Mouse (Mus musculus) lung, postnatal 25 days (tissue): ENCODE measurements around the gene Dnah8.

ENCODE experiments used
- DNase-seq: peaks from one replicate; pipeline ENCODE4 v3.0.0; 2022; ENCODE audit warnings: low spot score

Dnah8 gene

GRCm38 (mm10) chr17:30821115-30821514, 197.0 kb downstream of the Dnah8 start:
- DNase-seq: no peak

- no peak for DNase-seq
Observed at GRCm38 (mm10) chr17:30824473-30824872, 200.3 kb downstream of the Dnah8 start.

- DNase-seq: no peak
Observed at GRCm38 (mm10) chr17:30825731-30826304, 201.7 kb downstream of the Dnah8 start.

GRCm38 (mm10) chr17:30831170-30831569, 207.0 kb downstream of the Dnah8 start:
- DNase-seq: no peak

- no peak for DNase-seq
Observed at GRCm38 (mm10) chr17:30835419-30835818, 211.3 kb downstream of the Dnah8 start.

- no peak for DNase-seq
Observed at GRCm38 (mm10) chr17:30837031-30837430, 212.9 kb downstream of the Dnah8 start.

- DNase-seq: no peak
Observed at GRCm38 (mm10) chr17:30840046-30840445, 215.9 kb downstream of the Dnah8 start.

GRCm38 (mm10) chr17:30842312-30842711, 218.2 kb downstream of the Dnah8 start:
- DNase-seq: no peak

GRCm38 (mm10) chr17:30844321-30844791, 220.2 kb downstream of the Dnah8 start:
- peak; percentile 38 for DNase-seq

GRCm38 (mm10) chr17:30847498-30847897, 223.3 kb downstream of the Dnah8 start:
- no peak for DNase-seq

- DNase-seq: no peak
Observed at GRCm38 (mm10) chr17:30848086-30848485, 223.9 kb downstream of the Dnah8 start.

GRCm38 (mm10) chr17:30848804-30849203, 224.7 kb downstream of the Dnah8 start:
- no peak for DNase-seq

GRCm38 (mm10) chr17:30849813-30850212, 225.7 kb downstream of the Dnah8 start:
- no peak for DNase-seq

GRCm38 (mm10) chr17:30852345-30852744, 228.2 kb downstream of the Dnah8 start:
- DNase-seq: no peak

- DNase-seq: no peak
Observed at GRCm38 (mm10) chr17:30857347-30857746, 233.2 kb downstream of the Dnah8 start.

GRCm38 (mm10) chr17:30858586-30859259, 234.6 kb downstream of the Dnah8 start:
- peak; percentile 87 for DNase-seq

- no peak for DNase-seq
Observed at GRCm38 (mm10) chr17:30859989-30860585, 235.9 kb downstream of the Dnah8 start.

GRCm38 (mm10) chr17:30860606-30861005, 236.5 kb downstream of the Dnah8 start:
- no peak for DNase-seq

GRCm38 (mm10) chr17:30866281-30866680, 242.1 kb downstream of the Dnah8 start:
- no peak for DNase-seq

GRCm38 (mm10) chr17:30866966-30867365, 242.8 kb downstream of the Dnah8 start:
- no peak for DNase-seq

- DNase-seq: peak; percentile 57
Observed at GRCm38 (mm10) chr17:30871040-30871439, 246.9 kb downstream of the Dnah8 start.

- no peak for DNase-seq
Observed at GRCm38 (mm10) chr17:30874276-30874675, 250.1 kb downstream of the Dnah8 start.

- DNase-seq: no peak
Observed at GRCm38 (mm10) chr17:30877456-30877855, 253.3 kb downstream of the Dnah8 start.
